In the genomic region with DNA sequence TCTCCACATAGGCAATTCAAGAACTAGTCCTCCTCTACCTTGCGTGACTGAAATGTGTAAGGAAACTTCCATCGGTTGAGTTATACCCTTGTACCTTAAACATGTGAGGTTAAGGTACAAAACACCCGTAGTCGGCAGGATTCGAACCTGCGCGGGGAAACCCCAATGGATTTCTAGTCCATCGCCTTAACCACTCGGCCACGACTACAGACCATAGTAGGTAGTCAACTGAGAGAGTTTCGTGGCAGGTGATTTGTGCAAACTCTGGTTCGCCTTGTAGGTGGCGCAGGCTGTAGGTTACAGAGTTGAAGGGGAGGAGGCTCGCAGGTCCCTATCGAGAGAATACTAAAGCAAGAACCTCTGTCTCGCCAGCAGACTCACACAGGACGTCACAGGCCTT, we compare ENCODE assay signal across 9 mouse cellular contexts. TPM values are rescaled to one million over a fixed set of nuclear protein-coding genes. Genes with fewer than 3 reads are reported as not detected.
DNase-seq lines count a peak whose midpoint lies in the region; ATAC-seq and TF ChIP-seq lines count a peak whose summit lies in the region.
"Had no signal": no experiment of that assay in that cellular context is flagged by ENCODE, and none has a peak within 500 bp of the region (broad histone marks: within the 10 kb centered on the region; RNA-seq: fewer than 3 reads in every experiment).

No protein-coding gene starts in this region.

- ATAC-seq in G1E (ENCODE audit: extremely low read depth, insufficient number of reproducible peaks, low FRiP score, poor library complexity, severe bottlenecking): peak; percentile 2; the same call in 1 of the 2 replicates
- ATAC-seq in embryonic facial prominence, embryonic 15.5 days (ENCODE audit: insufficient number of reproducible peaks, low FRiP score, low TSS enrichment, low read depth): no peak
- no peak for ATAC-seq in hindbrain, embryonic 14.5 days (ENCODE audit: low FRiP score)
- peak; percentile 69 for ATAC-seq in liver, postnatal 0 days
- ATAC-seq in monocyte, adult 5-6 weeks (replicated peaks; ENCODE audit: insufficient number of reproducible peaks, low FRiP score, low TSS enrichment, poor library complexity, severe bottlenecking): no peak
- ATAC-seq: Patski had no signal

- no peaks in the 10 kb centered on the region for H3K27me3 ChIP-seq in G1E (ENCODE audit: insufficient read depth, low read length)
- H3K27me3 ChIP-seq in embryonic facial prominence, embryonic 15.5 days: no peaks in the 10 kb centered on the region
- peaks cover 23% of the 10 kb centered on the region for H3K27me3 ChIP-seq in hindbrain, embryonic 14.5 days (ENCODE audit: control insufficient read depth, insufficient read depth, low read length)
- no peaks in the 10 kb centered on the region for H3K27me3 ChIP-seq in liver, postnatal 0 days (ENCODE audit: insufficient read depth, low read length)
- H3K27me3 ChIP-seq in small intestine, adult 2 months (ENCODE audit: control insufficient read depth, insufficient read depth, low read length): no peaks in the 10 kb centered on the region
- H3K27me3 ChIP-seq: Patski had no signal

- H3K4me1 ChIP-seq in G1E (ENCODE audit: insufficient read depth, low read depth, low read length): peaks cover 38% of the 10 kb centered on the region
- peaks cover 3% of the 10 kb centered on the region; the same call in 1 of the 2 replicates for H3K4me1 ChIP-seq in embryonic facial prominence, embryonic 15.5 days
- H3K4me1 ChIP-seq in hindbrain, embryonic 14.5 days (replicated peaks; ENCODE audit: control insufficient read depth, insufficient read depth, low read length): no peaks in the 10 kb centered on the region
- peaks cover 20% of the 10 kb centered on the region for H3K4me1 ChIP-seq in liver, postnatal 0 days (ENCODE audit: insufficient read depth)
- peaks cover 2% of the 10 kb centered on the region; the same call in 1 of the 2 replicates for H3K4me1 ChIP-seq in small intestine, adult 2 months (ENCODE audit: control insufficient read depth, insufficient read depth, insufficient read length, low read length)

- H3K4me2 ChIP-seq in embryonic facial prominence, embryonic 15.5 days (replicated peaks): peak overlapping the region; percentile 24
- H3K4me2 ChIP-seq in hindbrain, embryonic 14.5 days (replicated peaks): peak overlapping the region; percentile 12; the same call in 1 of the 2 replicates
- H3K4me2 ChIP-seq in liver, postnatal 0 days (ENCODE audit: low read depth, low read length): peak overlapping the region; percentile 60

- peak; percentile 14 to 25 for DNase-seq in cerebellum, postnatal 36 days
- no peak for DNase-seq in cerebellum, postnatal 4 days (ENCODE audit: low spot score in 2 of 2)
- no peak for DNase-seq in G1E (ENCODE audit: low spot score)
- no peak for DNase-seq in hindbrain, embryonic 14.5 days (ENCODE audit: low spot score)
- peak; percentile 80 for DNase-seq in liver, postnatal 0 days

- no peak for TF ChIP-seq POLR2A in small intestine, adult 2 months (IDR thresholded peaks at IDR 0.05; ENCODE audit: low read depth, low read length)

- H3K9me3 ChIP-seq in G1E (replicated peaks): no peaks in the 10 kb centered on the region
- H3K9me3 ChIP-seq in embryonic facial prominence, embryonic 15.5 days (replicated peaks): no peaks in the 10 kb centered on the region
- H3K9me3 ChIP-seq in hindbrain, embryonic 14.5 days (ENCODE audit: control insufficient read depth, low read length): no peaks in the 10 kb centered on the region
- H3K9me3 ChIP-seq in liver, postnatal 0 days (ENCODE audit: low read length): no peaks in the 10 kb centered on the region

- TF ChIP-seq EP300 in liver, postnatal 0 days (IDR thresholded peaks at IDR 0.05; ENCODE audit: low read depth): no peak

- H3K4me3 ChIP-seq in G1E (ENCODE audit: low read depth, low read length): peak overlapping the region; percentile 69
- peak overlapping the region; percentile 23 for H3K4me3 ChIP-seq in embryonic facial prominence, embryonic 15.5 days (replicated peaks)
- H3K4me3 ChIP-seq in hindbrain, embryonic 14.5 days (replicated peaks; ENCODE audit: low read length): no peak overlapping the region
- peak overlapping the region; percentile 32; the same call in 1 of the 2 replicates for H3K4me3 ChIP-seq in liver, postnatal 0 days (ENCODE audit: low read depth, low read length)
- peak overlapping the region; percentile 46 for H3K4me3 ChIP-seq in small intestine, adult 2 months (ENCODE audit: low read depth, low read length)

- 6% methylated on average over 17 of the region's 17 CpGs for WGBS in embryonic facial prominence, embryonic 15.5 days
- 3% methylated on average over 17 of the region's 17 CpGs for WGBS in hindbrain, embryonic 14.5 days
- 6% methylated on average over 17 of the region's 17 CpGs for WGBS in liver, postnatal 0 days (ENCODE audit: insufficient replicate concordance)
- 14% methylated on average over 17 of the region's 17 CpGs for WGBS in small intestine, adult 2 months

- no peaks in the 10 kb centered on the region for H3K36me3 ChIP-seq in G1E (replicated peaks)
- no peaks in the 10 kb centered on the region for H3K36me3 ChIP-seq in embryonic facial prominence, embryonic 15.5 days
- H3K36me3 ChIP-seq in hindbrain, embryonic 14.5 days (replicated peaks; ENCODE audit: control insufficient read depth, insufficient read depth): no peaks in the 10 kb centered on the region
- H3K36me3 ChIP-seq in liver, postnatal 0 days (replicated peaks; ENCODE audit: insufficient read depth, low read length): no peaks in the 10 kb centered on the region
- H3K36me3 ChIP-seq in small intestine, adult 2 months (ENCODE audit: control insufficient read depth, insufficient read depth, low read length): no peaks in the 10 kb centered on the region

- no peak overlapping the region for H3K27ac ChIP-seq in embryonic facial prominence, embryonic 15.5 days (replicated peaks)
- no peak overlapping the region for H3K27ac ChIP-seq in hindbrain, embryonic 14.5 days
- H3K27ac ChIP-seq in liver, postnatal 0 days (ENCODE audit: low read depth): no peak overlapping the region
- no peak overlapping the region for H3K27ac ChIP-seq in small intestine, adult 2 months (ENCODE audit: insufficient read depth, low read depth, low read length)

- no peak overlapping the region for H3K9ac ChIP-seq in embryonic facial prominence, embryonic 15.5 days
- H3K9ac ChIP-seq in hindbrain, embryonic 14.5 days: no peak overlapping the region
- peak overlapping the region; percentile 10 for H3K9ac ChIP-seq in liver, postnatal 0 days (replicated peaks)

- TF ChIP-seq CTCF in G1E (IDR thresholded peaks at IDR 0.05; ENCODE audit: low read depth, low read length): no peak
- peak; percentile 22; the same call in 1 of the 2 replicates for TF ChIP-seq CTCF in liver, postnatal 0 days (IDR thresholded peaks at IDR 0.05; ENCODE audit: low read depth)
- peak; percentile 6; the same call in 1 of the 2 replicates for TF ChIP-seq CTCF in small intestine, adult 2 months (IDR thresholded peaks at IDR 0.05; ENCODE audit: extremely low read depth, insufficient read length, insufficient replicate concordance, low read depth, low read length)

RNA-seq across cellular contexts. Expression of a gene that starts 7.9 kb away (rescaled TPM):
- total RNA-seq in G1E (2014; fragmentation: Nextera tagmentation) (10.4 and 20.1 TPM in 2 replicates), G1E (2017) (2.2 and 3.6 TPM in 2 replicates)
- 0.20 and 0.26 TPM in 2 replicates for polyA plus RNA-seq in G1E (2012)
- 7.7 and 9.0 TPM in 2 replicates for polyA plus RNA-seq in embryonic facial prominence, embryonic 15.5 days (2015; fragmentation: Nextera tagmentation; extraction: Ambion mirVana)
- 14.9 and 18.2 TPM in 2 replicates for polyA plus RNA-seq in hindbrain, embryonic 14.5 days (2014; fragmentation: Nextera tagmentation; extraction: Ambion mirVana)
- 0.27 and 0.32 TPM in 2 replicates for polyA plus RNA-seq in liver, postnatal 0 days (2015; fragmentation: Nextera tagmentation; extraction: Ambion mirVana)
- polyA plus RNA-seq in small intestine, adult 2 months (2012; rRNA removed): 0.13 and 0.23 TPM in 2 replicates
- total RNA-seq in monocyte, adult 5-6 weeks (2017): 2.1 to 2.6 TPM in 2 of 3 replicates, not detected in the other

RNA-seq across cellular contexts. Expression of a gene that starts 44.0 kb away (rescaled TPM):
- not detected in 2 replicates for total RNA-seq in G1E (2014; fragmentation: Nextera tagmentation)
- total RNA-seq in G1E (2017): not detected in 2 replicates
- not detected in 2 replicates for polyA plus RNA-seq in G1E (2012)
- 0.29 TPM in 2 replicates for polyA plus RNA-seq in embryonic facial prominence, embryonic 15.5 days (2015; fragmentation: Nextera tagmentation; extraction: Ambion mirVana)
- polyA plus RNA-seq in hindbrain, embryonic 14.5 days (2014; fragmentation: Nextera tagmentation; extraction: Ambion mirVana): not detected in 2 replicates
- polyA plus RNA-seq in liver, postnatal 0 days (2015; fragmentation: Nextera tagmentation; extraction: Ambion mirVana): not detected in 2 replicates
- polyA plus RNA-seq in small intestine, adult 2 months (2012; rRNA removed): not detected in 2 replicates
- total RNA-seq in monocyte, adult 5-6 weeks (2017): 0.32 to 0.78 TPM in 2 of 3 replicates, not detected in the other
- polyA plus RNA-seq: Patski had no signal

Comparison
In these comparisons a context has a peak if more than half of its experiments do, and no peak if none do; other contexts are left out.
1. DNase-seq: peak in cerebellum, postnatal 36 days (2 of 2) and liver, postnatal 0 days (single experiment); none in cerebellum, postnatal 4 days (0 of 2), G1E (single experiment) and hindbrain, embryonic 14.5 days (single experiment).
2. ATAC-seq: peak in G1E (single experiment) and liver, postnatal 0 days (single experiment); none in embryonic facial prominence, embryonic 15.5 days (single experiment), hindbrain, embryonic 14.5 days (single experiment) and monocyte, adult 5-6 weeks (single experiment).
3. Peak in every context shown above with its lines, with median percentiles within 50 percentile points of each other: H3K4me2 ChIP-seq.